Mouse (Mus musculus): ENCODE results near the gene Prdm16.

Gene Prdm16

GRCm38 (mm10) chr4:154420749-154421148 lies 215.9 kb downstream of the Prdm16 start:
- in situ Hi-C loops (cut with MboI; ENCODE audit: low pct_unique_long_range_greater_than_20kb in 1 of 2, low sequenced_read_pairs in 2 of 2, unreplicated experiment in 1 of 2) = no loop called here

DNA sequence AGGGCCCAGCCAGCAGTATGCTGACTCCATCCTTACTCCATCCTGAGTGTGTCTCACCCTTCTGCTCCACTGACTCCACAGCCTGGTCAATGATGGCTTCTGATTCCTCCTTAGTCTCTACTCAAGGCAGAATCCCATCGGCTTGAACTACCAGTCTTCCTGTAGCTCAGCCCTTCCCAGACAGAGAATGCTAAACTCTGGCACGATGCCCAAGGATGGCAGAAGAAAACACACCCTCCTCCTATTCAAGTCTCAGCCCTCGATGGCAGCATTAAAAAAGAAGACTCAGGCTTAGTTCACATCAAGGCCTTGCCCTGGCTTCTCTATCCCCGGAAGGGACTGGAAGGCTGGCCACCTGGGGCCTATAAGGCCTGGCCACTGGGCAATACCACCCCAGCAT lies 216.9 kb downstream of the Prdm16 start:
- in situ Hi-C loops (cut with MboI; ENCODE audit: low pct_unique_long_range_greater_than_20kb in 1 of 2, low sequenced_read_pairs in 2 of 2, unreplicated experiment in 1 of 2) = no loop called here

GRCm38 (mm10) chr4:154418993-154419392 lies 217.7 kb downstream of the Prdm16 start:
- in situ Hi-C loops (cut with MboI; ENCODE audit: low pct_unique_long_range_greater_than_20kb in 1 of 2, low sequenced_read_pairs in 2 of 2, unreplicated experiment in 1 of 2) = no loop called here

GRCm38 (mm10) chr4:154418327-154418744 lies 218.3 kb downstream of the Prdm16 start:
- in situ Hi-C loops (cut with MboI; ENCODE audit: low pct_unique_long_range_greater_than_20kb in 1 of 2, low sequenced_read_pairs in 2 of 2, unreplicated experiment in 1 of 2) = no loop called here

- in situ Hi-C loops (cut with MboI; ENCODE audit: low pct_unique_long_range_greater_than_20kb in 1 of 2, low sequenced_read_pairs in 2 of 2, unreplicated experiment in 1 of 2) = no loop called here
These were observed 219.9 kb downstream of the Prdm16 start for GRCm38 (mm10) chr4:154416728-154417127.

- in situ Hi-C loops (cut with MboI; ENCODE audit: low pct_unique_long_range_greater_than_20kb in 1 of 2, low sequenced_read_pairs in 2 of 2, unreplicated experiment in 1 of 2) = no loop called here
These were observed 221.8 kb downstream of the Prdm16 start for GRCm38 (mm10) chr4:154414885-154415284.

- in situ Hi-C loops (cut with MboI; ENCODE audit: low pct_unique_long_range_greater_than_20kb in 1 of 2, low sequenced_read_pairs in 2 of 2, unreplicated experiment in 1 of 2) = no loop called here
These were observed 226.1 kb downstream of the Prdm16 start for GRCm38 (mm10) chr4:154410559-154410958.

DNA sequence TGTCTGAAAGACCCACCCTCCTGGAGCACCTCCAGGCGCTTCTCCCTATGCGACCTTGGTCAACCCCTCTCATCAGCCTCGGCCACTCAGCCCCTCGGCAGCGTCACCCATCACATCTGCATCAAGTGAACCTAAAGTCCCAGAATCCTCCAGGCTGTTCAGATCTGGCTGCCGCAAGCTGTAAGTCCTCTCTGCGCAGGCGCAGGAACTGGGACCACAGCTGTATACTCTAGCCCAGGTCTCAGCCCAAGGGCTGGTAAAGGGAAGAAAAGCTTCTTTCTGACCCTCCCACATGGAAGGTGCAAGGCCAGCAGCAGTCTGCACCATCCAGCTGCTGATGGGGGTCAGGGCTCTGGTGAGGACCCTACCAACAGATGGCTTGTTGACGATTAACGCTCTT lies 226.8 kb downstream of the Prdm16 start:
- in situ Hi-C loops (cut with MboI; ENCODE audit: low pct_unique_long_range_greater_than_20kb in 1 of 2, low sequenced_read_pairs in 2 of 2, unreplicated experiment in 1 of 2) = no loop called here

DNA sequence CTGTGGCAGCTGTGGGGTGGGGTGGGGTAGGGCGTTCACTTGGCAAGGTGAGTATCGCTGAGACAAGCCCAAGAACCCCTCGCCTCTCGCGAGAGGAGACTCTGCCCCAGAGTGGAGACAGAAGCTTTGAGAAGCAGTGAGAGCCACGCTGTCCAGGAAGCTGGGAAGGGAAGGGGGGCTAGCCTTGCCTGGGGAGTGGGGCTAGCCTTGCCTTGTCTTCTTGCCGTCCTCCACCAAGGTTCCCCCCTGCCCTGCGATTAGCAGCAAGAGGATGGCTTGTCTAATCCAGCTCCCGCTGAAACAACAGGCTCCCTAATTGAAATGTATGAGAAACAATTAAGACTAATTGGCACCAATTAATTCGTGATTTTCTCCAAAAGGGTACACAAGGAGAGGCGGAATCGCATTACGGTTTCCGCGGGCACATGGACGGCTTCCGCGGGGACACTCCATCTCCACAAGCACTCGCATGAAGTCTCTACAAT lies 227.4 kb downstream of the Prdm16 start:
- in situ Hi-C loops (cut with MboI; ENCODE audit: low pct_unique_long_range_greater_than_20kb in 1 of 2, low sequenced_read_pairs in 2 of 2, unreplicated experiment in 1 of 2) = no loop called here

DNA sequence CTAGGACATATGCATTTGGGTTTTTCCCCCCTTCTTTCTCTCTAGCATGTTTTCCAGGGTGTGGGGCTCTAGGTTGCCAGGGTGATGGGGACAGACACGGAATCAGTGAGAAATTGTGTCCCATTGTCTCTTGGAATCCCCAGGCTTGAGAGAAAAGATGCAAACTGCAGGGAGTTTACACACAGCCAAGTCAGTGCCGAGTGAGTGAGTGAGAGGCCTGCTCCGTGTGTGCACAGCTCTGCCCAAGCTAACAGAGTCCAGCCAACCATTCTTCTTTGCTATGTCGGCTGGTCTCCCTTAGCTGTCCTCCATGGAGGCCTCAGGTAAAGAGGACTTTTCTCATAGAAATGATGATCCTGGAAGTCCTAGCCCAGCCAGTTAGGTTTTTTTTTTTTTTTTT lies 233.7 kb downstream of the Prdm16 start:
- in situ Hi-C loops (cut with MboI; ENCODE audit: low pct_unique_long_range_greater_than_20kb in 1 of 2, low sequenced_read_pairs in 2 of 2, unreplicated experiment in 1 of 2) = no loop called here

GRCm38 (mm10) chr4:154401982-154402932 lies 234.4 kb downstream of the Prdm16 start:
- in situ Hi-C loops (cut with MboI; ENCODE audit: low pct_unique_long_range_greater_than_20kb in 1 of 2, low sequenced_read_pairs in 2 of 2, unreplicated experiment in 1 of 2) = no loop called here

- in situ Hi-C loops (cut with MboI; ENCODE audit: low pct_unique_long_range_greater_than_20kb in 1 of 2, low sequenced_read_pairs in 2 of 2, unreplicated experiment in 1 of 2) = no loop called here
These were observed 235.3 kb downstream of the Prdm16 start for GRCm38 (mm10) chr4:154401379-154401778.

DNA sequence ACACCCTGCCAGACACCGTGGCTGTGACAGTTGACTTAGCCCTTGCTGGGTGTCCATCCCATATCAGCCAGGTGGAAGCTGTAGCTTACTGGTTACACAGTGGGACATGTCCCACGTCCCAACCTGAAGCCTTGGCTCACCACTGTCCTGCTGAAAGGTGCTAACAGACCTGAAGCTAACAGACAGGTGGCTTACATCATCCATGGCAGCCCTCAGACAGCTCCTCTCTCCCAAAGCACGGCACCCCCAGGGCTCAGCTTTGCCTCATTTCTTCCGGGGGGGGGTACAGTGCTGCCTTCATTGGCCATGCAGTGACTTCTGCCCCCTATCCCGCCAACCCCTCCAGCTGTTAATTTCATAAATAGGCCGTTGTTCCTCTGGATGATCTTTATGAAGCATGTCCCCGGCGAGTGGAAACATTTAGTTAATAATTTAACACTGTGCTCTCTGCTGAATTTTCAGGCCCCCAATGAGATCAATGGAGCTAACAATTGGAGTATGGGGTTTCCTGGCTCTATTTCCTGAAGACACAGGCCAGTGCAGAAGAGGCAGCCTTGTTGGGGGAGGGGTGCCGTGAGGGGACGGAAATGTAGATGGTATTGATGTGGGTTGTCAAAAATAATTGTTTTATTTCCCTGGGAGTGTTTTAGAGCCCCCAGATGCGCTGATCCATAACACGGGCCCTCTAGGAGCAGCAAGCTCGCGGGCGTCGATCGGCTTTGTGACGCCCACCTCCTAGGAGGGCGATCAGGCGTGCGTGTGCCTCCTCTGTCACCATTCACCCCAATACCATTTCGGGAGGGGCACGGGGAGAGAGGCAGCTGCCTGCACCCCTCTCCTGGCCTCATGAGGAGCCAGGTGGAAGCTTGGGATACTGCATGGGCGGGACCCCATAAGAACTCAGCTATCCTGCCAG lies 236.2 kb downstream of the Prdm16 start:
- in situ Hi-C loops (cut with MboI; ENCODE audit: low pct_unique_long_range_greater_than_20kb in 1 of 2, low sequenced_read_pairs in 2 of 2, unreplicated experiment in 1 of 2) = no loop called here

GRCm38 (mm10) chr4:154399634-154400033 lies 237.0 kb downstream of the Prdm16 start:
- in situ Hi-C loops (cut with MboI; ENCODE audit: low pct_unique_long_range_greater_than_20kb in 1 of 2, low sequenced_read_pairs in 2 of 2, unreplicated experiment in 1 of 2) = no loop called here

- in situ Hi-C loops (cut with MboI; ENCODE audit: low pct_unique_long_range_greater_than_20kb in 1 of 2, low sequenced_read_pairs in 2 of 2, unreplicated experiment in 1 of 2) = no loop called here
These were observed 239.9 kb downstream of the Prdm16 start for GRCm38 (mm10) chr4:154396652-154397301.

DNA sequence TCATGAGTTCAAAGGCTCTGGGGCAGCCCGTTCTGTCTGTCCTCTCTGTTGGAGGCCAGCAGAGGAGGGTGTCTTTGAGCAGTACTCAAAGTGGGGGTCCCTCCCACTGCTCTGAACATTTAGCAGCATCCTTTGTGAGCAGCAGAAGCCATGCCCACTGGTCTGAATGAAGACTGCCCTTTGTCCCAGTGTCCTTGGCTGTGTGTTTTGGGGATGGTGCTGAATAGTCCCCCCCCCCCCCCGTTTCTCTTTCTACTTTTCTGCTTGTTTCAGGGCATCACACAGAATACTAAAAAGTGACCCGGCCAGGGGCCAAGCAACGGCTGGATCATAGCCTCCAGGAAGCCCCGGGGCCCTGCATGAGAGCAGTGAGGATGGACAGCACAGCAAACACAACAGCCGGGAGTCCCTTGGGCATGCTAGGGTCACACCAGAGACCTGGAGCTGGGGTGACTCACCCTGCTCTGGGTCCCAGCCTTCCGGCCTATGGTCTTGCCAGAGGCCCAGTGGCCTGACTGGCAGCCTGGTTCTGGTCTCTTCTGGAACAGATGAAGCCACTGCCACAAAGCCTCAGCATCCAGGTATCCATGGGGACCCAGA lies 242.4 kb downstream of the Prdm16 start:
- in situ Hi-C loops (cut with MboI; ENCODE audit: low pct_unique_long_range_greater_than_20kb in 1 of 2, low sequenced_read_pairs in 2 of 2, unreplicated experiment in 1 of 2) = no loop called here

DNA sequence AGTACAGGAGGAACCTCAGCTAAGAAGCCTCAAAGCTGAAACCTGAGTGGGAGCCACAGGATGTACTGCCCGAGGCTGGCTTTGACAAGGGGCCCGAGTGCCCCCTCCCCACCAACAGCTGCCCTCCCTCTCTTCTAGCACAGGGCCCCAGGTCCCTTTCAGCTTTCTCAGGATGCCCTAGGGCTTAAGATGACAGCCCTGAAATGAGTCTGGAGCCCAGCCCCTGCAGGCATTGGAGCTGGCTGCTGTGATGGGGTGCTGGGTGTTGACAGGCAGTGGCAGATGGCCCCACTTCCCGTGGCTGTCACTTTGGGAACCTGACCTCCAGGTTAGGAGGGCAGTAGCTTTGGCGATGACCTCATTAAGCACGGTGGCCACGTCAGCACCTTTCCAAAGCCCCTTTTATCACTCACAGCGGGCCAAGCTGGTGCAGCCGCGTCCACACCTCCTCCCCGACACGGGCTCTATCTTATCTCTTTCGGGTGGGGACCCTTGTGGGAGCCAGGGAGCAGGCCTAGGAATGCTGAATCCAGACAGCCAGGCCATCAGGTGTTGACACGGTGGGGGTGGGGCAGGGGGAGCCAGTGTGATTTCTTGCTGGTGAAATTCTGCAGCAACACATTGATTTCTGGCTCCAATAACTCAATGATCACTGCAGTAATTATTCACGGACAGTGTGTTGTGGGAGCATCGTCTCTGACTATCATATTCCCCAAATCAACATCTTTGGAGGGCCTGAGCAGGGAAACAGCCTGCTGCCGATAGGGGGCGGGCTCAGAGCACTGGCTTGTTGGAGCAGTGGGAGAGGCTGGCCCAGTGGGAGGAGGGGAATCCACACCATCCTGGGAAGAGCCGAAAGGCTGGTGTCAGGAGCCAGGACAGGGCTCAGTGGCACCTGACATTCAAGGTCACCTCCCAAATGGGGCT lies 243.2 kb downstream of the Prdm16 start:
- in situ Hi-C loops (cut with MboI; ENCODE audit: low pct_unique_long_range_greater_than_20kb in 1 of 2, low sequenced_read_pairs in 2 of 2, unreplicated experiment in 1 of 2) = no loop called here
